Mouse (Mus musculus): ENCODE measurements around the gene Dnajc21. TPM values are rescaled to one million over a fixed set of nuclear protein-coding genes. Genes with fewer than 3 reads are reported as not detected.

Dnajc21 gene
- polyA plus RNA-seq, 1 experiment, result 28.4 TPM

- no peak overlapping the region for H3K4me3 ChIP-seq (ENCODE audit: insufficient read depth, low read length)
- no peak overlapping the region for H3K27ac ChIP-seq (ENCODE audit: insufficient read depth, low read length)
- H3K4me1 ChIP-seq (ENCODE audit: control insufficient read depth, insufficient read depth, low read length), result no peaks in the 10 kb centered on the region
- TF ChIP-seq POLR2A (IDR thresholded peaks at IDR 0.05; ENCODE audit: low read depth, low read length), result no peak
- no peak for TF ChIP-seq CTCF (IDR thresholded peaks at IDR 0.05; ENCODE audit: borderline replicate concordance, insufficient read depth, low read length)
Observed at GRCm38 (mm10) chr15:10442275-10442674, 28.0 kb downstream of the Dnajc21 start.

DNA sequence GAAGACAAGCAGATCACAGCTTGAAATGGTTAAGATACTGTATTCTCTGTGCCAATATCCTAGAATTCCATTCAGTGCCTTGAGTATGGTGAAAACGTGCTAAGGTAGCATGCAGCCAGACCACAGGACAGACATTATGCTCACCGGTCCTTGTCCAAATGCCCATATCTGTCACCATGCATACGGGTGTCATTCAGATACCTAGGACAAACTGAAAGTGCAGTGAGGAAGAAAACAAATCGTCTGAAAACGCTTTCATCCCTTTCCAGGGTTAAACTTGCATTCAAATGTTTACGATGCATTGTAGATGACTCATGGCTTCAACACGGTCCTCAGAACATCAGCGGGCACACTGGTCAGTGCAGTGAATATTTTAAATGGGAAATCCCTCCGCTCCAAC, 28.8 kb downstream of the Dnajc21 start:
- H3K27ac ChIP-seq (ENCODE audit: insufficient read depth, low read length), result no peak overlapping the region
- no peak for TF ChIP-seq POLR2A (IDR thresholded peaks at IDR 0.05; ENCODE audit: low read depth, low read length)
- TF ChIP-seq CTCF (IDR thresholded peaks at IDR 0.05; ENCODE audit: borderline replicate concordance, insufficient read depth, low read length), result no peak
- no peak overlapping the region for H3K4me3 ChIP-seq (ENCODE audit: insufficient read depth, low read length)
- no peaks in the 10 kb centered on the region for H3K4me1 ChIP-seq (ENCODE audit: control insufficient read depth, insufficient read depth, low read length)

GRCm38 (mm10) chr15:10439963-10440362, 30.4 kb downstream of the Dnajc21 start:
- H3K4me3 ChIP-seq (ENCODE audit: insufficient read depth, low read length), result no peak overlapping the region
- H3K4me1 ChIP-seq (ENCODE audit: control insufficient read depth, insufficient read depth, low read length), result no peaks in the 10 kb centered on the region
- no peak for TF ChIP-seq POLR2A (IDR thresholded peaks at IDR 0.05; ENCODE audit: low read depth, low read length)
- no peak for TF ChIP-seq CTCF (IDR thresholded peaks at IDR 0.05; ENCODE audit: borderline replicate concordance, insufficient read depth, low read length)
- no peak overlapping the region for H3K27ac ChIP-seq (ENCODE audit: insufficient read depth, low read length)

GRCm38 (mm10) chr15:10436893-10437292, 33.4 kb downstream of the Dnajc21 start:
- TF ChIP-seq CTCF (IDR thresholded peaks at IDR 0.05; ENCODE audit: borderline replicate concordance, insufficient read depth, low read length) (no peak), POLR2A (IDR thresholded peaks at IDR 0.05; ENCODE audit: low read depth, low read length) (no peak)
- no peak overlapping the region for H3K4me3 ChIP-seq (ENCODE audit: insufficient read depth, low read length)
- no peaks in the 10 kb centered on the region for H3K4me1 ChIP-seq (ENCODE audit: control insufficient read depth, insufficient read depth, low read length)
- no peak overlapping the region for H3K27ac ChIP-seq (ENCODE audit: insufficient read depth, low read length)

- TF ChIP-seq POLR2A (IDR thresholded peaks at IDR 0.05; ENCODE audit: low read depth, low read length), result no peak
- no peak for TF ChIP-seq CTCF (IDR thresholded peaks at IDR 0.05; ENCODE audit: borderline replicate concordance, insufficient read depth, low read length)
- Histone ChIP-seq H3K27ac (ENCODE audit: insufficient read depth, low read length) (no peak overlapping the region), H3K4me3 (ENCODE audit: insufficient read depth, low read length) (no peak overlapping the region), H3K4me1 (ENCODE audit: control insufficient read depth, insufficient read depth, low read length) (no peaks in the 10 kb centered on the region)
Observed at GRCm38 (mm10) chr15:10426545-10427266, 43.6 kb downstream of the Dnajc21 start.

DNA sequence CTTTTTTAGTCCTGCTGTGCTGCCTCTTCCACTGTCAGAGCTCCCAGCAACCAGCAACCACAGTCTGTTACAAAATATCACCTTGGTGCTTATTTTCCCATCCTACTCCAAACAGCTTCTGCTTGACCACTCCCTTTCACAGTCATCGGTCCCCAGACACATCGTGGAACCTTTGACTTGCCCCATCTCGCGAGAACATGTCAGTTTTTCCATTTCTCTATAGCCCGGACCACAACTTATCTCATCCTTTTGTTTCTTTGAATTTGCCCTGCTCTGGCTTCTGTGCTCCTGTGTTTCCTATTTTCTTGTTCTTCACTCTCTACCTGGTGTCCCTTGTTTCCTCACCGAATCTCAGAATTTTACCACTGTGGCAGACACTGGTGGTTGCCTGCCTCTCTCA, 44.2 kb downstream of the Dnajc21 start:
- H3K27ac ChIP-seq (ENCODE audit: insufficient read depth, low read length), result no peak overlapping the region
- H3K4me3 ChIP-seq (ENCODE audit: insufficient read depth, low read length), result no peak overlapping the region
- H3K4me1 ChIP-seq (ENCODE audit: control insufficient read depth, insufficient read depth, low read length), result no peaks in the 10 kb centered on the region
- TF ChIP-seq POLR2A (IDR thresholded peaks at IDR 0.05; ENCODE audit: low read depth, low read length) (no peak), CTCF (IDR thresholded peaks at IDR 0.05; ENCODE audit: borderline replicate concordance, insufficient read depth, low read length) (no peak)

GRCm38 (mm10) chr15:10421785-10422144, 48.6 kb downstream of the Dnajc21 start:
- no peaks in the 10 kb centered on the region for H3K4me1 ChIP-seq (ENCODE audit: control insufficient read depth, insufficient read depth, low read length)
- no peak overlapping the region for H3K27ac ChIP-seq (ENCODE audit: insufficient read depth, low read length)
- no peak overlapping the region for H3K4me3 ChIP-seq (ENCODE audit: insufficient read depth, low read length)
- TF ChIP-seq POLR2A (IDR thresholded peaks at IDR 0.05; ENCODE audit: low read depth, low read length) (no peak), CTCF (IDR thresholded peaks at IDR 0.05; ENCODE audit: borderline replicate concordance, insufficient read depth, low read length) (no peak)

DNA sequence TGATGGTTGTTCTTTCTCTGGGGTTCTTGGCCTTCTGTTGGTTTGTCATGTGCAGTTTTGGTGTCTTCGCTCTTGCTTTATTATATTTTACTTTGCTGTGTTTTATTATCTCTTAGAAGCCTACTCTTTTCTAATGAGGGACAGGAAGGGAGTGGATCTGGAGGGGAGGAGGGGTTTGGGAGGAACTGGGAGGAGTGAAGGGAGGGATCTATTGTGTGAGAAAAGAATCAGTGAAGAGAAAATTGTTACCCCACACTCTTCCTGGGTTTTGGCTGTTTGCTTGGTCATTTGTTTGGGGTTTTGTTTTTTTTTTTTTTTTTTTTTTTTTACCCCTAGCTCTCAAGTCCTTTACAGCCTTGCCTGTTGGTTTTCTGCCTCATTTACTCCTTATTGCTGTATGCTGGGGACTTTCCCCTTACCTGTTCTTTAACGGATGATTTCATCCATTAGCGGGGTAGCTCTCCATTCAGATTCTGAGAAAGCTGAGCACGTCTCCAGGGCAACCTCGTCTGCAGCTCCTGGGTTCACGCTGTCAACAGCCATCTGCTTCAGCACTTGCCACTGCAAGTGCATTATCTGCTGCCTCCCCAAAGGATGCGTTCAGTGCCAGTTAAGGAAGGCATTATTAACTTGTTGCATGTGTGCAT, 49.1 kb downstream of the Dnajc21 start:
- Histone ChIP-seq H3K4me3 (ENCODE audit: insufficient read depth, low read length) (no peak overlapping the region), H3K27ac (ENCODE audit: insufficient read depth, low read length) (no peak overlapping the region), H3K4me1 (ENCODE audit: control insufficient read depth, insufficient read depth, low read length) (no peaks in the 10 kb centered on the region)
- TF ChIP-seq CTCF (IDR thresholded peaks at IDR 0.05; ENCODE audit: borderline replicate concordance, insufficient read depth, low read length) (no peak), POLR2A (IDR thresholded peaks at IDR 0.05; ENCODE audit: low read depth, low read length) (no peak)

DNA sequence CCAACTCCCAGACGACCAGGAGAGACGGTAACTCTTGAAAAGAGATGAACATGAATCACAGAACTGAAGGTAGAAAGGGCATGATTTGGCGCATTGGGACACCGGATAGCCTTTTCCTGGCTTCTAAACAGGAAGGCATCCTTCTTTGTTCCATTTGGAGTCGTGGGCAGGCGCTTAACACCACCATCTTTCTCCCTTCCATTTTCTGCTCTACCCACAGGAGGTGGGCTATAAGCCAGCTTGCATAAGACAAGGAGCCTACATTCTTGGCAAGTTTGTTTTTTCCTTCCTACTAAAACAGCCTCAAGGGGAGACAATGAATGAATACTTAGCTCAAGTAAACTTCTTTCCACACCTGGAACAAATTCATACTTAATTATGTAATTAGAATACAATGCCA, 56.7 kb downstream of the Dnajc21 start:
- H3K4me1 ChIP-seq (ENCODE audit: control insufficient read depth, insufficient read depth, low read length), result no peaks in the 10 kb centered on the region; the same call in 1 of the 2 replicates
- no peak overlapping the region for H3K27ac ChIP-seq (ENCODE audit: insufficient read depth, low read length)
- no peak for TF ChIP-seq CTCF (IDR thresholded peaks at IDR 0.05; ENCODE audit: borderline replicate concordance, insufficient read depth, low read length)
- no peak for TF ChIP-seq POLR2A (IDR thresholded peaks at IDR 0.05; ENCODE audit: low read depth, low read length)
- no peak overlapping the region for H3K4me3 ChIP-seq (ENCODE audit: insufficient read depth, low read length)

GRCm38 (mm10) chr15:10410881-10411280, 59.4 kb downstream of the Dnajc21 start:
- Histone ChIP-seq H3K27ac (ENCODE audit: insufficient read depth, low read length) (no peak overlapping the region), H3K4me3 (ENCODE audit: insufficient read depth, low read length) (no peak overlapping the region), H3K4me1 (ENCODE audit: control insufficient read depth, insufficient read depth, low read length) (no peaks in the 10 kb centered on the region; the same call in 1 of the 2 replicates)
- TF ChIP-seq POLR2A (IDR thresholded peaks at IDR 0.05; ENCODE audit: low read depth, low read length) (no peak), CTCF (IDR thresholded peaks at IDR 0.05; ENCODE audit: borderline replicate concordance, insufficient read depth, low read length) (no peak)
